Mouse (Mus musculus) urinary bladder, postnatal 25 days (tissue): ENCODE measurements at regions not wholly inside any gene's neighbourhood (a gene's known extent, or its start where the extent isn't known, plus 50 kb on each side); places are given as distances from the start of the nearest gene placed in this dataset.

Experiments
- DNase-seq: peaks from one replicate; pipeline ENCODE4 v3.0.0; 2022; ENCODE audit warnings: low spot score

- no peak for DNase-seq
Measured at GRCm38 (mm10) chr8:15734461-15734860, 688.6 kb upstream of the BB014433 start.

- no peak for DNase-seq
Measured at GRCm38 (mm10) chr8:15731324-15731723, 685.4 kb upstream of the BB014433 start.

GRCm38 (mm10) chr8:15729075-15729474, 683.2 kb upstream of the BB014433 start:
- DNase-seq, result peak; percentile 53

GRCm38 (mm10) chr8:15726310-15726709, 680.4 kb upstream of the BB014433 start:
- DNase-seq, result no peak
